Mouse (Mus musculus) duodenum, adult 2 months (tissue): ENCODE results near the gene Oas3. TPM values are rescaled to one million over a fixed set of nuclear protein-coding genes. Genes with fewer than 3 reads are reported as not detected.

Experiments
- polyA plus RNA-seq: library from polyadenylated mRNA; depleted of rRNA; stranded (reverse); fragments of >200 nt; gene quantifications from 2 replicates; pipeline ENCODE4 v1.2.3, GENCODE M21; 2012; ENCODE audit warnings: low replicate concordance; rRNA removed

Gene Oas3
- polyA plus RNA-seq, result 3.4 and 73.2 TPM in 2 replicates

DNA sequence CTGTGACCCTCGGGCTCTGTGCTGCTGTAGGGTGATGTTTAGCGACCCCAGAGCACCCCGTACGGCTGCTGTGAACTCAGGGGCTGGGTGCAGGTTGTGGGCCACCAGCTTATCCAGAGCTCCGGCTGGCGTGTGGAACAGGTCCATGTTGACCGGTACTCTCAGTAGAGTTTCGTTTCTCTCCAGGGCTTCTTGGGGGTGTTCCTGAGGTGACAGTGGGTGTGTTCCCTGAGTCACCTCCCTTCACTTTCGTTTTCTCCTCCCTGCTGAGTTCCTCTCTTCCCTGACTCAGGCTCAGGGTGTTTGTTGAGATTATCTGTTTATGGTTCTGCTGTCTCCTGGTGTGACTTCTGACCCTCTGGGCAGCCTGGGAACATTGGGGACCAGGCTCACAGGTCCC, at the start of gene Oas3:
Oas3 (minus strand) TSS at position 184 of the 400 bp plus-strand sequence.

DNA sequence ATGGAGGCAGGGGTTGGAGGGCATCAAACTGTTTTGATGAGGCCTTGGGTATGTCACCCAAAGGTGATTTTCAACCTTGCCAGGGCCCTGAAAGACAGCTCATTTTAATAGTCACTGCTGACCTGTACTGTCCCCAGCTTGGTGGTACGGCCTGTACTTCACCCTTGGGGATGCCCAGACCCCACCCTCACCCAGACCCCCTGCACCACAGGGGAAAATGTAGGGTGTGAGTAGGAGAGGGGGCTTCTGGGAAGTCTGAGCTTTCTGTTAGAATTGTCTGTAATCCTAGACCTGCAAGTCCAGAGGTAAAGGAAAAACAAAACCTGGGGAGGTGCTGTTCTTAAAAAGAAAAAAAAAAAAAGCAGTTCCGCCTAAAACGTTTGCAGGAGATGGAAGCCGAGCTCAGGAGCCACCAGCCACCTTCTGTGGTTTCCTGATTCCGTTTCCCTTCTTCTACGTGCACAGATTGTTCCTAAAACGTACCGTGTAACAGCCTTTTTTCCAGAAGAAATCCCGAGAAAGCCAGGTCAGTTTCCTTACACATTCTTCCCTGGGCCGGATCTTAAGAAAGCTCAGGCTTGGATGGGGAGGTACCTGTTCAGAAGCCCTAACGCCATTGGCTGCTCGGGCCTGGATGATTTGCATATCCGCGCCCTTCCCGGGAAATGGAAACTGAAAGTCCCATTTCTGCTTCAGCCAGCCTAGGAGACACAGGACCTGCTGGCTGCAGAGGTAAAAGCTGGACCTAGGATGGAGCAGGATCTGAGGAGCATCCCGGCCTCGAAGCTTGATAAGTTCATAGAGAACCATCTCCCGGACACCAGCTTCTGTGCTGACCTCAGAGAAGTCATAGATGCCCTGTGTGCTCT, 34.7 kb upstream of the Oas3 start, which contains the start of gene Oas1c:
Oas1c (minus strand) TSS at position 564 of the 869 bp plus-strand sequence.

DNA sequence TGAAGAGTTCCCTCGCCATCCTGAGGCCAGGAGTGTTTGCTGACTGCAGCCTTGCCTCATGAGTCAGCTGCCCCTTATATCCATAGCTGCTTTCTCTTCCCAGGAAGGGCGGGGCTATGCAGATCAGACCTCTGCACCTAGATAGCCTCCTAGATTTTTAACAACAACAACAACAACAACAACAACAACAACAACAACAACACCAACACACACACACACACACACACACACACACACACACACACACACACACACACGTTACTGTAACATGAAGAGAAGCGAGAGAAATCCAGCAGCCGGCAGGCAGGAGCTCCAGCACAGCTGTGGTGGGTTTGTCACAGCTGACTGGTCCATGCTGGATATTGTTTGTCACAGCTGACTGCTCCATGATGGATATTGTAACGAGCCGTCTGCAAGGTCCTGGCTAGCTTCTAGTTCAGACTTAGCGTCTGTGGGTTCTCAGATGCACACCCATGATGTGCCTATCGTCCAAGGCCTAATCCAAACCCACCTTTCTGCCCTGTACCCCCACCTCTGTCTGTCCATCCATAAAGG, 18.1 kb upstream of the Oas3 start, which contains the start of gene Oas1e:
Oas1e (minus strand) TSS at position 51 of the 555 bp plus-strand sequence.

GRCm38 (mm10) chr5:120749688-120750087, 27.8 kb downstream of the Oas3 start, which contains the start of gene Oas2:
Oas2 (minus strand) TSS chr5:120749853.

DNA sequence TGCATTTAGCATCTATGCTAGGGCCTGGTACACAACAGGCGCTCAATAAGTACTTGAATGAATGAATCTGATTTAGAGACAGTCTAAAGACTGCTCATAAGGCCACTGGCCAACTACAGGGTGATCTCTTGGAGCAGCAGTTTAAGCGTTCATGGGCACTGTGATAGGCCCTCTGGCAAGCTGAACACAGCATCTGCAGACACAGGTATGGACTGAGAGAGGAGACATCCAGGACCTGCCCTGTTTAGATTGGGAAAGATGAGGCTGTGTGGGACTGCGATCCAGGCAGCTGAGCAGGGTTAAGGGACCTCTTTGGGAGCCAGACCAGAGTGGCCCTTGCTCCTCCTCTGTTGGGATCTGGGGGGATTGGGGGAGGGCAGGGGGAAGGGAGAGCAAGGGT, 65.6 kb downstream of the Oas3 start, which contains the start of gene Dtx1:
Dtx1 (minus strand) TSS at position 101 of the 400 bp plus-strand sequence.

Other genes starting within 250 kb of the Oas3 start
- gene Tpcn1, start 189.0 kb downstream of the Oas3 start, polyA plus RNA-seq, result 42.1 and 59.5 TPM in 2 replicates
- gene Iqcd, start 188.6 kb downstream of the Oas3 start, polyA plus RNA-seq, result 0.13 and 0.14 TPM in 2 replicates
- gene Rita1, start 165.1 kb downstream of the Oas3 start, polyA plus RNA-seq, result 17.6 and 17.8 TPM in 2 replicates
- gene Ddx54, start 164.9 kb downstream of the Oas3 start, polyA plus RNA-seq, result 31.8 and 32.2 TPM in 2 replicates
- gene Cfap73, start 143.4 kb downstream of the Oas3 start, polyA plus RNA-seq, result not detected in 2 replicates
- 0.96 and 4.4 TPM in 2 replicates for gene Rasal1, start 128.8 kb downstream of the Oas3 start, polyA plus RNA-seq
- gene Dtx1, start 65.7 kb downstream of the Oas3 start, polyA plus RNA-seq, result 12.1 and 26.2 TPM in 2 replicates
- gene Oas2, start 27.8 kb downstream of the Oas3 start, polyA plus RNA-seq, result 2.0 and 5.7 TPM in 2 replicates
- gene Oas1e, start 17.9 kb upstream of the Oas3 start, polyA plus RNA-seq, result 2.2 TPM in 1 of 2 replicates, not detected in the other
- gene Oas1c, start 34.9 kb upstream of the Oas3 start, polyA plus RNA-seq, result 1.3 and 3.9 TPM in 2 replicates
- gene Oas1f, start 69.7 kb upstream of the Oas3 start, polyA plus RNA-seq, result 0.08 TPM in 1 of 2 replicates, not detected in the other
- not detected in 2 replicates for gene Oas1h, start 83.8 kb upstream of the Oas3 start, polyA plus RNA-seq
- gene Oas1g, start 110.0 kb upstream of the Oas3 start, polyA plus RNA-seq, result 5.4 and 36.4 TPM in 2 replicates
- gene Oas1a, start 129.9 kb upstream of the Oas3 start, polyA plus RNA-seq, result 13.5 and 52.3 TPM in 2 replicates
- gene Oas1d, start 136.9 kb upstream of the Oas3 start, polyA plus RNA-seq, result 0.11 and 0.32 TPM in 2 replicates
- gene Rph3a, start 232.4 kb upstream of the Oas3 start, polyA plus RNA-seq, result 0.15 and 0.37 TPM in 2 replicates